Mouse (Mus musculus) leukemia stem cell, adult 10-12 weeks (primary cell): ENCODE results near the gene Gal3st3. TPM values are rescaled to one million over a fixed set of nuclear protein-coding genes. Genes with fewer than 3 reads are reported as not detected.

ENCODE experiments used
- polyA plus RNA-seq: library from polyadenylated mRNA; stranded (reverse); fragments of >175 nt; gene quantifications from 2 replicates; pipeline ENCODE4 v1.2.3, GENCODE M21; 2012; ENCODE audit warnings: low replicate concordance

The Gal3st3 gene
- 0.16 and 0.23 TPM in 2 replicates for polyA plus RNA-seq

DNA sequence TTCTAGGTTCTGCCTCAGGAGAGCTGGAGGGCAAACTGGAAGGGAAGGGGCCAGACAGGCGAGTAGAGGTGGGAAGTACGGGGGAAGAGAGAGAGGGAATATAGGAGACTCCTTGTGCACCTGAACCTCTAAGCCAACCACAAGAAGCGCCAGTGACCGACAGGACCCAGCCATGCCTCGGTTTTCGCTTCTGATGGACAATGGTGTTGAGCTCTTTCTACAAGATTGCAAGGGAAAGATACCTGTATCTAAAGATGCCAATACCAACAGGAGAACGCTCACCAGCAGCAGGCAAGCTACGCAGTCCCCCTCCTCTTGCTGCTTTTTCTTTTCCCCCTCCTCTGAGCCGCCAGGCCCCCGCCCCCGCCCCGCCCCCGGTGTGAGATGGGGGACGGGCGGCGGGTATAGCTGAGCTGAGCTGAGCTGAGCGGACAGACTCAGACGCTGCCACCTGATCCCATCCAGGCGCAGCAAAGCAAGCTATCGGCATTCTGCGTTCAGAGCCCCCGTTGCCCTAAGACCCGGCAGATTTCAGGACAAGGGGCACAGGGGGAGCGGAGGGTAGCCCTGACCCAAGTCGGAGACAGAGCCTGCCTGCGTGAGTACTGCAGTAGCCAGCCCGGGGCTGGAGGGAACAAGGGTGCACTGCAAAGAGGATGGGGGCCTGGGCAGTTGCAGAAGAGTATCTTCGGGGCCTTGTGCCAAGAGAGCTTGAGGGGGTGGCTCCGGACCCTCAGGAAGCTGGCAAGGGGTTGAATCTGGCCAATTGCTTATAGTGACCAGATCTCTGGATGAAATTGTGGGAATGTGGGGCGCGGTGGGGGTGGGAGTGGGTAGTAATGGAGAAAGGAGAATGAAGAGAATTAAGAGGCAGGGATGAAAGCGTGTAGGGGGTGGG is at the start of gene Gal3st3:
Gene Gal3st3, plus strand, starts transcription at position 429 of the 898 bp plus-strand sequence.

GRCm38 (mm10) chr19:5272801-5273733 is 25.1 kb upstream of the Gal3st3 start, which contains the start of gene Pacs1:
Gene Pacs1 (minus strand): TSS chr19:5273119.

GRCm38 (mm10) chr19:5294972-5295735 is 3.0 kb upstream of the Gal3st3 start, which contains the start of gene Sf3b2:
Gene Sf3b2 (minus strand): TSS chr19:5295455.

DNA sequence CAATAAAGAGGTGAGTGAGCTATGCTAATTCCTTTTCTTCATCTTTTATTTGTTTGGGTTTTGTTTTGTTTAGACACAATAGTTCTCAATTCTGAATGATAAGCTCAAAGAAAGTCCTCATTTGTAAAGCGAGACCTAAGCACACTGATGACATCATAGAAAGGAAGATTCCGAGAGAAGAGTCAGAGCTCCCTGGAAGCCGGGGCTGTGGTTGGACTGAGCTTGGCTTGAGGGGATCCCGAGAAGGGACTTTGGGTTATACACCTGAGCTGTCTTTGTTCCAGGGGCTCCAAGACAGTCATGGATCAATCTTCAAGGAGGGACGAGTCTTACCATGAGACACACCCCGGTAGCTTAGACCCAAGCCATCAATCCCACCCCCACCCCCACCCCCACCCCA is 37.3 kb downstream of the Gal3st3 start, which contains the start of gene Catsper1:
Gene Catsper1, plus strand, starts transcription at position 301 of the 400 bp plus-strand sequence.

DNA sequence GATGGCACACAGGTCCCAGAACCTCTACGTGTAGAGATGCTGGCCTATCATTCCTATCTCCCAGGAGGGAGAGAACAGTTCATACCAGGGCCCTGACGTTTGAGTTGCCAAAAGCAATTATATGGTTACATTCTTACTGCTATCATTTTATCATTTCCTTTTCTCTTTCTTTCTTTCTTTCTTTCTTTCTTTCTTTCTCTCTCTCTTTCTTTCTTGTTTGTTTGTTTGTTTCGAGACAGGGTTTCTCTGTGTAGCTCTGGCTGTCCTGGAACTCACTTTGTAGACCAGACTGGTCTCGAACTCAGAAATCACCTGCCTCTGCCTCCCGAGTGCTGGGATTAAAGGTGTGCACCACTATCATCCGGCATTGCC is 51.4 kb downstream of the Gal3st3 start, which contains the start of gene Cst6:
Gene Cst6, minus strand, starts transcription at position 73 of the 372 bp plus-strand sequence.

Other genes with a start within 250 kb of the Gal3st3 start
- gene Rin1, start 247.8 kb upstream of the Gal3st3 start, polyA plus RNA-seq: 0.43 and 0.90 TPM in 2 replicates
- 4.3 and 7.0 TPM in 2 replicates for gene Cd248, start 230.3 kb upstream of the Gal3st3 start, polyA plus RNA-seq
- 0.09 and 1.3 TPM in 2 replicates for gene Tmem151a, start 212.8 kb upstream of the Gal3st3 start, polyA plus RNA-seq
- gene Yif1a, start 209.8 kb upstream of the Gal3st3 start, polyA plus RNA-seq: 12.3 and 39.3 TPM in 2 replicates
- 2.3 and 6.4 TPM in 2 replicates for gene Cnih2, start 199.8 kb upstream of the Gal3st3 start, polyA plus RNA-seq
- gene Rab1b, start 191.3 kb upstream of the Gal3st3 start, polyA plus RNA-seq: 269 and 344 TPM in 2 replicates
- 18.0 and 32.6 TPM in 2 replicates for gene Klc2, start 179.8 kb upstream of the Gal3st3 start, polyA plus RNA-seq
- gene Pacs1, start 25.2 kb upstream of the Gal3st3 start, polyA plus RNA-seq: 116 and 125 TPM in 2 replicates
- gene Sf3b2, start 2.9 kb upstream of the Gal3st3 start, polyA plus RNA-seq: 314 and 709 TPM in 2 replicates
- not detected in 2 replicates for gene Catsper1, start 37.4 kb downstream of the Gal3st3 start, polyA plus RNA-seq
- not detected in 2 replicates for gene Cst6, start 51.2 kb downstream of the Gal3st3 start, polyA plus RNA-seq
- 27.6 and 41.9 TPM in 2 replicates for gene Eif1ad, start 68.4 kb downstream of the Gal3st3 start, polyA plus RNA-seq
- 57.6 and 104 TPM in 2 replicates for gene Banf1, start 68.8 kb downstream of the Gal3st3 start, polyA plus RNA-seq
- 72.0 and 110 TPM in 2 replicates for gene Sart1, start 90.4 kb downstream of the Gal3st3 start, polyA plus RNA-seq
- gene Tsga10ip, start 104.2 kb downstream of the Gal3st3 start, polyA plus RNA-seq: not detected in 2 replicates
- gene Drap1, start 126.6 kb downstream of the Gal3st3 start, polyA plus RNA-seq: 179 and 311 TPM in 2 replicates
- 69.5 and 77.3 TPM in 2 replicates for gene AI837181, start 126.8 kb downstream of the Gal3st3 start, polyA plus RNA-seq
- 22.9 and 39.9 TPM in 2 replicates for gene Fosl1, start 149.2 kb downstream of the Gal3st3 start, polyA plus RNA-seq
- 11.4 and 13.8 TPM in 2 replicates for gene Ccdc85b, start 159.6 kb downstream of the Gal3st3 start, polyA plus RNA-seq
- gene Fibp, start 162.3 kb downstream of the Gal3st3 start, polyA plus RNA-seq: 11.1 and 197 TPM in 2 replicates
- gene Ctsw, start 170.2 kb downstream of the Gal3st3 start, polyA plus RNA-seq: 0.34 and 1.2 TPM in 2 replicates
- 0.91 and 1.5 TPM in 2 replicates for gene Efemp2, start 175.6 kb downstream of the Gal3st3 start, polyA plus RNA-seq
- gene Mus81, start 190.1 kb downstream of the Gal3st3 start, polyA plus RNA-seq: 58.4 and 60.0 TPM in 2 replicates
- gene Cfl1, start 192.1 kb downstream of the Gal3st3 start, polyA plus RNA-seq: 2,530 and 3,476 TPM in 2 replicates
- 0.35 and 0.47 TPM in 2 replicates for gene 1700020D05Rik, start 205.5 kb downstream of the Gal3st3 start, polyA plus RNA-seq
- gene Snx32, start 212.2 kb downstream of the Gal3st3 start, polyA plus RNA-seq: 4.1 and 8.2 TPM in 2 replicates